26 mouse cellular contexts compared by ENCODE assay signal in genomic region chr14:32140359-32140965, GRCm38 (mm10). TPM values are rescaled to one million over a fixed set of nuclear protein-coding genes. Genes with fewer than 3 reads are reported as not detected.
DNase-seq lines count a peak whose midpoint lies in the region; ATAC-seq and TF ChIP-seq lines count a peak whose summit lies in the region.
"Had no signal": no experiment of that assay in that cellular context is flagged by ENCODE, and none has a peak within 500 bp of the region (broad histone marks: within the 10 kb centered on the region; RNA-seq: fewer than 3 reads in every experiment).

No protein-coding gene starts in this region.

- 46% methylated on average over 5 of the region's 5 CpGs for WGBS in liver, embryonic 12.5 days (ENCODE audit: insufficient replicate concordance)
- WGBS in liver, embryonic 13.5 days (ENCODE audit: insufficient replicate concordance): 39% methylated on average over 5 of the region's 5 CpGs
- 88% methylated on average over 5 of the region's 5 CpGs for WGBS in kidney, adult 2 months

- peak overlapping the region; percentile 6; the same call in 1 of the 2 replicates for H3K9ac ChIP-seq in liver, embryonic 12.5 days
- H3K9ac ChIP-seq in liver, embryonic 13.5 days: no peak overlapping the region
- H3K9ac ChIP-seq: embryonic facial prominence, embryonic 13.5 days; forebrain, embryonic 13.5 days; forebrain, postnatal 0 days; heart, embryonic 12.5 days; hindbrain, embryonic 14.5 days had no signal

- ATAC-seq in liver, embryonic 12.5 days: peak; percentile 33
- ATAC-seq in liver, embryonic 13.5 days (ENCODE audit: low read depth): no peak
- ATAC-seq: activated CD4-positive, CD25-positive, alpha-beta regulatory T cell, adult 4 months; forebrain, embryonic 13.5 days; forebrain, postnatal 0 days had no signal

- H3K4me2 ChIP-seq in liver, embryonic 12.5 days: no peak overlapping the region
- H3K4me2 ChIP-seq in liver, embryonic 13.5 days: no peak overlapping the region
- H3K4me2 ChIP-seq: embryonic facial prominence, embryonic 13.5 days; forebrain, embryonic 13.5 days; heart, embryonic 12.5 days; hindbrain, embryonic 14.5 days had no signal

- H3K27me3 ChIP-seq in liver, embryonic 12.5 days (replicated peaks): no peaks in the 10 kb centered on the region
- no peaks in the 10 kb centered on the region for H3K27me3 ChIP-seq in liver, embryonic 13.5 days
- H3K27me3 ChIP-seq in kidney, adult 2 months (replicated peaks; ENCODE audit: control insufficient read depth, insufficient read depth, low read length): no peaks in the 10 kb centered on the region
- H3K27me3 ChIP-seq: embryonic facial prominence, embryonic 13.5 days; forebrain, embryonic 13.5 days; heart, embryonic 12.5 days had no signal

- intact Hi-C loops in left cerebral cortex, postnatal 10 days (cut with DNase I): no loop called here

- TF ChIP-seq POLR2A in kidney, adult 2 months (IDR thresholded peaks at IDR 0.05; ENCODE audit: low read depth, low read length): no peak

- no peak overlapping the region for H3K4me3 ChIP-seq in liver, embryonic 12.5 days
- H3K4me3 ChIP-seq in liver, embryonic 13.5 days (replicated peaks): no peak overlapping the region
- no peak overlapping the region for H3K4me3 ChIP-seq in kidney, adult 2 months (ENCODE audit: insufficient read depth, low read depth, low read length)
- H3K4me3 ChIP-seq: embryonic facial prominence, embryonic 13.5 days; forebrain, embryonic 13.5 days; heart, embryonic 12.5 days; hindbrain, embryonic 10.5 days had no signal

- peaks cover 49% of the 10 kb centered on the region for H3K4me1 ChIP-seq in liver, embryonic 12.5 days
- peaks cover 46% of the 10 kb centered on the region for H3K4me1 ChIP-seq in liver, embryonic 13.5 days (replicated peaks)
- H3K4me1 ChIP-seq in kidney, adult 2 months (ENCODE audit: control insufficient read depth, insufficient read depth, low read length): no peaks in the 10 kb centered on the region
- H3K4me1 ChIP-seq: forebrain, embryonic 13.5 days; hindbrain, embryonic 10.5 days had no signal

- H3K27ac ChIP-seq in liver, embryonic 12.5 days: peak overlapping the region; percentile 0; the same call in 1 of the 2 replicates
- H3K27ac ChIP-seq in liver, embryonic 13.5 days: peak overlapping the region; percentile 24; the same call in 1 of the 2 replicates
- H3K27ac ChIP-seq in kidney, adult 2 months (ENCODE audit: insufficient read depth, low read depth, low read length): no peak overlapping the region
- H3K27ac ChIP-seq: embryonic facial prominence, embryonic 13.5 days; forebrain, embryonic 13.5 days; hindbrain, embryonic 10.5 days; hindbrain, embryonic 14.5 days had no signal

- no peaks in the 10 kb centered on the region for H3K36me3 ChIP-seq in liver, embryonic 12.5 days
- no peaks in the 10 kb centered on the region for H3K36me3 ChIP-seq in liver, embryonic 13.5 days
- H3K36me3 ChIP-seq in kidney, adult 2 months (ENCODE audit: control insufficient read depth, insufficient read depth, low read length): no peaks in the 10 kb centered on the region
- H3K36me3 ChIP-seq: embryonic facial prominence, embryonic 13.5 days; heart, embryonic 12.5 days; hindbrain, embryonic 10.5 days had no signal

- TF ChIP-seq CTCF in kidney, adult 2 months (conservative IDR thresholded peaks at IDR 0.05; ENCODE audit: insufficient read depth, insufficient read length, low read depth, low read length): no peak

- DNase-seq in liver (no peak), 416B (ENCODE audit: low read depth) (peak; percentile 51), MEL-GATA-1-ER (ENCODE audit: extremely low read depth, low read depth) (peak; percentile 54)
- no peak for DNase-seq in liver, embryonic 13.5 days
- DNase-seq in retina, postnatal 1 day: no peak
- no peak for DNase-seq in left cerebral cortex, postnatal 10 days (ENCODE audit: extremely low spot score in 1 of 2, low spot score in 2 of 2)
- DNase-seq in kidney, adult 2 months: no peak
- DNase-seq: adrenal gland, postnatal 14 days; cerebellum, adult 11-12 months; cerebellum, adult 9-10 months; cerebellum, postnatal 25 days; forebrain, postnatal 0 days; gastrocnemius, postnatal 25 days had no signal

- no peaks in the 10 kb centered on the region for H3K9me3 ChIP-seq in liver, embryonic 12.5 days (replicated peaks)
- no peaks in the 10 kb centered on the region for H3K9me3 ChIP-seq in liver, embryonic 13.5 days (replicated peaks)
- H3K9me3 ChIP-seq: embryonic facial prominence, embryonic 13.5 days; forebrain, embryonic 13.5 days; heart, embryonic 12.5 days; hindbrain, embryonic 10.5 days had no signal

RNA-seq across cellular contexts. Expression of gene Msmb, which starts 1.4 kb away (rescaled TPM):
- polyA plus RNA-seq in liver, embryonic 12.5 days (2016; fragmentation: Nextera tagmentation; extraction: Ambion mirVana): 0.36 and 0.50 TPM in 2 replicates
- polyA plus RNA-seq in liver, embryonic 13.5 days (2015; fragmentation: Nextera tagmentation; extraction: Ambion mirVana): 0.33 and 0.45 TPM in 2 replicates
- not detected for total RNA-seq in left cerebral cortex, postnatal 10 days (2021)
- polyA plus RNA-seq in kidney, adult 2 months (2012; rRNA removed): not detected in 2 replicates
- total RNA-seq: adrenal gland, adult 18-20 months; adrenal gland, postnatal 14 days; forebrain, postnatal 0 days; gastrocnemius, adult 18-20 months; gastrocnemius, postnatal 25 days; granulocyte monocyte progenitor cell, adult 5-6 weeks; heart, adult 8-10 months; heart, postnatal 25 days had no signal
- polyA plus RNA-seq: embryonic facial prominence, embryonic 13.5 days; forebrain, embryonic 13.5 days; forebrain, postnatal 0 days; heart, embryonic 12.5 days; heart, embryonic 16.5 days; hindbrain, embryonic 10.5 days; hindbrain, embryonic 14.5 days had no signal

RNA-seq across cellular contexts. Expression of gene Ncoa4, which starts 19.2 kb away (rescaled TPM):
- 289 and 291 TPM in 2 replicates for polyA plus RNA-seq in liver, embryonic 12.5 days (2016; fragmentation: Nextera tagmentation; extraction: Ambion mirVana)
- 288 and 359 TPM in 2 replicates for polyA plus RNA-seq in liver, embryonic 13.5 days (2015; fragmentation: Nextera tagmentation; extraction: Ambion mirVana)
- 100 to 1,000 TPM; 121 to 130 TPM for total RNA-seq in left cerebral cortex, postnatal 10 days (2021)
- 56.0 and 57.2 TPM in 2 replicates for polyA plus RNA-seq in kidney, adult 2 months (2012; rRNA removed)

RNA-seq across cellular contexts. Expression of gene Dph3, which starts 54.9 kb away (rescaled TPM):
- polyA plus RNA-seq in liver, embryonic 12.5 days (2016; fragmentation: Nextera tagmentation; extraction: Ambion mirVana): 107 and 117 TPM in 2 replicates
- 106 and 110 TPM in 2 replicates for polyA plus RNA-seq in liver, embryonic 13.5 days (2015; fragmentation: Nextera tagmentation; extraction: Ambion mirVana)
- 10 to 100 TPM; 36.4 to 40.6 TPM for total RNA-seq in left cerebral cortex, postnatal 10 days (2021)
- 31.2 and 43.1 TPM in 2 replicates for polyA plus RNA-seq in kidney, adult 2 months (2012; rRNA removed)

RNA-seq across cellular contexts. Expression of gene Oxnad1, which starts 55.3 kb away (rescaled TPM):
- 18.9 and 21.8 TPM in 2 replicates for polyA plus RNA-seq in liver, embryonic 12.5 days (2016; fragmentation: Nextera tagmentation; extraction: Ambion mirVana)
- polyA plus RNA-seq in liver, embryonic 13.5 days (2015; fragmentation: Nextera tagmentation; extraction: Ambion mirVana): 23.4 and 24.1 TPM in 2 replicates
- 10 to 100 TPM; 13.0 to 17.9 TPM for total RNA-seq in left cerebral cortex, postnatal 10 days (2021)
- polyA plus RNA-seq in kidney, adult 2 months (2012; rRNA removed): 49.0 and 60.2 TPM in 2 replicates

Comparison
In these comparisons a context has a peak if more than half of its experiments do, and no peak if none do; other contexts are left out.
1. DNase-seq: peak in 416B (single experiment) and MEL-GATA-1-ER (single experiment); none in liver (single experiment), liver, embryonic 13.5 days (single experiment), retina, postnatal 1 day (single experiment), left cerebral cortex, postnatal 10 days (0 of 2) and kidney, adult 2 months (single experiment).